Mouse (Mus musculus): Measurements from ENCODE around the gene Pank4.

The Pank4 gene

GRCm38 (mm10) chr4:154944121-154944590 is 19.8 kb upstream of the Pank4 start:
- peak; percentile 48 to 73 for DNase-seq

DNA sequence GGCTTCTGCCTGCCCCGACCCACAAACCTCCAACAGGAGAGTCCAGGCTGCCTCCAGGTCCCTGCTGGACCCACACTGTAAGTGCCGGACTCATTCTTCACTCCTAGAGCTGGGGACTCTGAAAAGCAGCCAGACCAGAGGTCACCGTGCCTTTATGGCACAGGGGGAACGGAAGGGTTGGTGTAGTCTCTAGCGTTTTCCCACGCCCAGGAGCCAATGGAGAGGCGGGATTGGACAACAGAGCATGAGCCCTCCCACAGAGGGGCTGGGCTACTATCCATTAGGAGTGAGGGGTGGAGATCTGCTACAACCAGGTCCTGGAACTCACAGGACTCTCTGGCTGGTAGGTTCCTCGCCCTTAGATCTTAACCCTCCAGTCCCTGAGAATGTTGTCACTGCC is 17.6 kb upstream of the Pank4 start:
- DNase-seq: no peak

DNA sequence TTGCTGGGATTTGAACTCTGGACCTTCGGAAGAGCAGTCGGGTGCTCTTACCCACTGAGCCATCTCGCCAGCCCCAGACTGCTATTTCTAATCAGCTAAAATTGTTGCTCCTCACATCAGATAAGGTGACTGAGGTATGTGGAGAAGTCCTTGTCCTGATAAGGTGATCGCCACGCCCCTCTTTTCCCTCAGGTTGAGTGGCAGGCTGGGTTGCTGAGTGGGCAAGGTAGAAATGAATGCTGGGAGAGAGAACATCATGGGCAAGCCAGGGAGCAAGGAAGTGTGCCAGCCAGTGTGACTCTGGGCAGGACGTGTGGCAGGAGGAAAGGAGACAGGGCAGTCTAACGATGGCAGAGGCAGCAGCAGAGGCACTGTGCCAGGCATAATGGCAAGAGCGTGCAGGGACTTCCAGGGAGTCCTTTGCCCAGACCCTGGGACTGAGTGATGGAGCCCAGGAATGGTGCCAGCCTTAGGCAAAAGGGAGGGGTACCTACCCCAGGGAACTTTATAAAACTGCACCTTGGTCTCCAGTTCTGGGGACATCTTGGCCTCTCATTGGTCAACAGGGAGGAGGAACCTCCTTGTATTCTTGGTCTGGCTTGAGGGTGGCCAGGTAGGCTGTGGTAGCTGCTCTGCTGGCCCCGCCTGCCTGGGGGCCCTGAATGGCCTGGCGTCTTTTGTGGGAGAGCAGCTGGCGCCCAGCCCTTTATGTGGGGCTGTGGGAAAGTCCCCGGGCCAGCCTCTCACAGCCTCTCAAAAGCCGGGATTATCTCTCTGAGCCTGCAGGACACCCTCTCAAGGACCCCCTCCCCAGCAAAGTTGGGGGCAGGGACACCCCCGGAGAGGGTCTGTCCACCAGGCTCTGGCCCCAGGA is 15.6 kb upstream of the Pank4 start:
- DNase-seq: no peak

GRCm38 (mm10) chr4:154948940-154949588 is 14.9 kb upstream of the Pank4 start:
- DNase-seq: no peak

DNA sequence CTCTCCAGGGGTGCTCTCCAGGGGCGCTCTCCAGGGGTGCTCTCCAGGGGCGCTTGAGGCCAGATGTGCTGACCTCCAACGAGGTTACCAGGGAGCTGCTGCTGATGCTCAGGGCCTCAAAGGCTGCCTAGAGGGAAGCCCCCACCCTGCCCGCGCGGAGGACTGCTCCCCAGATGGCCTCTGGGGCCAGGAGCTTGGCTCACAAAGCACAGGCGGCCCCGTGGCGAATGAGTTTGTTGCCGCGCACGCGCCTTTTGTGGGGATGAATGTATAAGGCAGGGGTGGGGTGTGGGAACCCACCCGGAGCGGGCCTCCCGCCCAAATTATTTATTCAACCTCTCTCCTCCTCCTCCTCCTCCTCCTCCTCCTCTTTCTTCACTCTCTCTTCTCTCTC is 14.3 kb upstream of the Pank4 start:
- no peak for DNase-seq

DNA sequence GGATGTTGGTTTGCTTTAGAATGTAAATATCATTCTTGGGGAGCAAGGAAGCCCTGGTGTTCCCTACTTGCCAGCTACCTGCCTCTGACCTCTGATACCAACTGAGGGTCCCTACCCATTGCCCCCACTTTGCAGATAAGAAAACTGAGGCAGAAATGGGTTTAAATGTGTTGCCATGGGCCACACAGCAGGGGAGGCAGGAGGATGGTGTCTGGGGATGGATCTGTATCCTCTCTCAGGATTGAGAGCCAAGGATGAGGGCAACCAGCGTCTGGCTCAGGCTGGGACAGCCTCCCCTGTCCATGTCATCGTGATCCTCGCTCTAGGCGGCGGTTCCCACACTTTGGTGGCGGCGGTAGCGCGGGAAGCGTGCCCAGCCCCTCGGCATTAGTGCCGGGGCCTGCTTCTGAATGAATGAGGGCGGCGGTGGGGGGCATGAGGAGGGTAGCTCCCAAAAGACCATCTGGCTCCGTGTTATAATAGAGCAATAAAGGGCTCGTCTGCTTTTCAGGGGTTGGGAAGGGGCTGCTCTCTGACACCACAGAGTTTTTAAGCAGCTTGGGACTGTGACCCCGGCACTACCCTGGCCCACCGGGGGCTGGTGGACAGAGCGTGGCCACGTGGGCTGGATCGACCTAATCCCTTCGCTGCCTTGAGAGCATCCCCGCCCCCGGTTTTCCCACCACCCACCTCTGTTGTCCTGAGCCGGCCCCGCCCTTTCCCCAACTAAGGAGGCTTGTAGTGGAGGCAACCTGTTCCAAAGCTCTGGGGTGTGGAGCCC is 11.3 kb upstream of the Pank4 start:
- no peak for DNase-seq

DNA sequence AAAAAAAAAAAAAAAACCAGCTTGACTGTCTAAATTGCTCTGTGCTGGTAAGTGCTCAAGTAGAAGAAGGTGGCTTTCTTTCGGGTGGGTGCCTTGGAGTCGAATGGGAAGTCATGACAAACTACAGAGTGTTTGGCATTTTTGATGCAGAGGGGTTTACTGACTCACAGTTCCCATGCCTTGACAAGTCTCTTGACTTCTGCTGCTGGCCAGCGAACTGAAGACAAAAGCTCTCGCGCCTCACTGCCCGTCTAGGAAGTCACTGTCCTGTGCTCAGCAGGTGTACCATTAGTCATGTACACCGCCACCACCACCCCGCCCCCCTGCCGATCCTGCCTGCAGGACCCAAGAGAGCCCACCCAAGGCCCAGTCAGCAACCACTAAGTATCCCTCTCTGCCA is 7.3 kb upstream of the Pank4 start:
- no peak for DNase-seq

DNA sequence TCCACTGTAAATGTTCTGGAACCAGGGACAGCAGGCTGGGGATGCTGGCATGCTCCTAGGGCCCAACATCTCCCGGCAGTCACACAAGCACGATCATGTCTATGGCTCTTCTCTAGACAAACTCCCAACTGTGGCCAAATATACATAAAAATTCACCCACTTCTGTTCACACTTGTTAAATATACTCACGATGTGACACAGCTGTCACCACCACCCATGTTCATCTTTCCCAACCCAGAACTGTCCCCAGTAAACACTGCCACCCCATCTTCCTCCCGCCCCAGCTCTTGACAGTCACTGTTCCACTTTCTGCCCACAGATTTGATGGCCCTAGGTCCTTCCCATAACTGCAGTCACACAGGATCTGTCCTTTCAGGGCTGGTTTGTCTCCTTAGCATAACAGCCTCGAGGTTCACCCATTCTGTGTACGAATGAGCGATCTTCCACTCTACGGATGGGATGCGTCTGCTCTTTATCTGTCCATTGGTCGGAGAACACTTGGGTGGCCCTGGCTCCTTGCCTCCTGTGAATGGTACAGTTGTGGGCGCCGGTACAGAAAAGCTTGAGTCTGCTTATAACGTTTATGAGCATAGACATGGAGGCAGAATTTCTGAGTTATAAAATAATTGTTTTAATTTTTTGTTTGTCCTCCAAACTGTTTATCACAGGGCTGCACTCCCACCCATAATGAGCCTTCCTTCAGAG is 6.5 kb upstream of the Pank4 start:
- DNase-seq: no peak

- no peak for DNase-seq
These were observed 5.8 kb upstream of the Pank4 start for GRCm38 (mm10) chr4:154958171-154958570.

DNA sequence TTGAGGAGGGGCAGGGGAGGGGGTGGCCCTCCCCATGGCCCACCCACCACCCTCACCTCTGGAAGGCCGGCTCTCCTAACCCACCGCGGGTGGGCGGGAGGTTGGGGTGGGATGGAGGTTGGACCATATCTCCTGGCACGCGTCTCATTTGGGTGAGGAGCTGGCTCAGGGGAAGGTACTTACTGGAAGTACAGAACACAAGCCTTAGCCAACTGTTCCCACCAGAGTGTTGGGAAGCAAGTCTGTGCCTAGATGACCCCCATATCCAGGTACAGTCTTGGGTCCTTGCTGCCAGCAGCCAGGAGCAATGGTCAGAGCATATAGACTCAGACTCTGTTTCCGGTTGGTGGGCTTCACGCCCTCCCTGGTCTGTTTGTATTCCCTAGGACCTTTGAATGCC is 5.3 kb upstream of the Pank4 start:
- DNase-seq: no peak

- DNase-seq: no peak
These were observed 3.8 kb upstream of the Pank4 start for GRCm38 (mm10) chr4:154960021-154960689.

GRCm38 (mm10) chr4:154960690-154961225 is 3.2 kb upstream of the Pank4 start, which contains the start of gene Hes5:
TSS of gene Hes5 (plus strand) at chr4:154960923.
- DNase-seq: peak in 1 of 2 experiments; percentile 29

- DNase-seq: peak; percentile 46 to 47
These were observed 2.6 kb upstream of the Pank4 start for GRCm38 (mm10) chr4:154961226-154961738.

- DNase-seq: peak; percentile 55 to 75
These were observed 2.0 kb upstream of the Pank4 start for GRCm38 (mm10) chr4:154961911-154962310.

- no peak for DNase-seq
These were observed 1.2 kb upstream of the Pank4 start for GRCm38 (mm10) chr4:154962683-154963082.

DNA sequence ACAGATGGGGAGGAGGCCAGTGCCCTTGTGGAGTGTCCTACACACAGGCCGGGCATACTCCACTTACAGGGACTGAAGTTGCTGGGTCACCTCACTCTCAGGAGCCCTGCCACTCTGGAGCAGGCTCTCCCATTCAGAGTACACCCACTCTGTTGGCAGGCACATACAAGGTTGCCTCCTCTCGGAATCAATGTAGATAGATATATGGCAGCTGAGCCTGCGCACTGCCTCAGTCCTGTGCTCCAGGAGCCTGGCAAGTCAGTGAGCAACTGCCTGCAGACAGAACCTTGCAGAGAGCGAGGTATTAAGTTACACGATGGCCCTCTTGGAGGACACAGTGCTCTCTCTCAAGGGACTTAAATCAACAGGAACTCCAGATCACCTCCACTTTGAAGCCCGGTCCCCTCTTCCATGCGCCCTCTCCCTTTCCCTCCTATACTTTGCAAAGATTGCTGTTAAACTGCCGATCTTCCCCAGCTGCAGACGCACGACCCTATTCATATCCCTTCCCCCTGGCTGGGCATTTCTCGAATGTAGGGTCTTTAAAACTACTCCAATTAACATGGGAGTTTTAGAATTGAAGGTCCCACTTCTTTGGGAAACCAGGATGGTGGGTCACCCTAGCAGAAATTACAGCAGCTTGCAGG is 610 bp upstream of the Pank4 start:
- DNase-seq: no peak

GRCm38 (mm10) chr4:154964581-154965235 is 785 bp downstream of the Pank4 start:
- peak in 1 of 2 experiments; percentile 42 for DNase-seq

GRCm38 (mm10) chr4:154965856-154966255 is 1.9 kb downstream of the Pank4 start:
- no peak for DNase-seq

GRCm38 (mm10) chr4:154967173-154967572 is 3.2 kb downstream of the Pank4 start:
- DNase-seq: peak in 1 of 2 experiments; percentile 52

GRCm38 (mm10) chr4:154972546-154972945 is 8.6 kb downstream of the Pank4 start:
- no peak for DNase-seq
